Mouse (Mus musculus) heart, postnatal 0 days (tissue): ENCODE measurements around the gene Pank1. TPM values are rescaled to one million over a fixed set of nuclear protein-coding genes. Genes with fewer than 3 reads are reported as not detected.

Experiments
- ATAC-seq: fragments of 200-750 bp; cut with Nextera tagmentation; 2 replicates; pipeline ENCODE4 v1.8.0; 2017; ENCODE audit warnings: low read depth, moderate number of reproducible peaks, moderate library complexity; ENCODE audit not compliant: insufficient read depth
- DNase-seq: peaks from one replicate; pipeline ENCODE4 v3.0.0-alpha.2; 2016; ENCODE audit warnings: low spot score
- H3K27ac ChIP-seq: fragments of 300-500 bp; sonication (generic); 2 replicates; pipeline ENCODE4 v1.5.1; 2014; ENCODE audit warnings: low read depth, mild to moderate bottlenecking
- H3K27me3 ChIP-seq: fragments of 300-500 bp; sonication (generic); 2 replicates; pipeline ENCODE4 v1.6.1; 2014; ENCODE audit warnings: low read length, mixed read lengths; ENCODE audit not compliant: control insufficient read depth, insufficient read depth
- H3K36me3 ChIP-seq: fragments of 300-500 bp; sonication (generic); replicated peaks from 2 replicates; pipeline ENCODE4 v1.6.1; 2014; ENCODE audit warnings: low read length, mixed read lengths; ENCODE audit not compliant: control insufficient read depth, insufficient read depth
- H3K4me1 ChIP-seq: fragments of 300-500 bp; sonication (generic); 2 replicates; pipeline ENCODE4 v1.6.1; 2014; ENCODE audit warnings: antibody characterized with exemption; ENCODE audit not compliant: control insufficient read depth, insufficient read depth
- H3K4me2 ChIP-seq: fragments of 300-500 bp; sonication (generic); 2 replicates; pipeline ENCODE4 v1.6.1; 2014; ENCODE audit warnings: low read depth, mild to moderate bottlenecking, low read length, moderate library complexity
- H3K4me3 ChIP-seq: fragments of 300-500 bp; sonication (generic); 2 replicates; pipeline ENCODE4 v1.5.1; 2014; ENCODE audit warnings: low read depth, low read length
- H3K9ac ChIP-seq: fragments of 300-500 bp; sonication (generic); replicated peaks from 2 replicates; pipeline ENCODE4 v1.6.1; 2014; ENCODE audit warnings: low read depth, low read length, mixed read lengths
- H3K9me3 ChIP-seq: fragments of 300-500 bp; sonication (generic); replicated peaks from 2 replicates; pipeline ENCODE4 v1.6.1; 2016; ENCODE audit warnings: low read length; ENCODE audit not compliant: control insufficient read depth
- CTCF ChIP-seq: IDR thresholded peaks from 2 replicates; pipeline ENCODE4 v1.5.1; 2016; ENCODE audit warnings: antibody characterized with exemption, control low read depth, low read depth
- EP300 ChIP-seq: IDR thresholded peaks from 2 replicates; pipeline ENCODE4 v1.6.1; 2016; ENCODE audit warnings: antibody characterized with exemption, low read depth
- WGBS: fragments of 180-500 bp; shearing (Covaris S2); extraction: QIAGEN DNeasy Blood & Tissue Kit; methylation state at CpG from one replicate; pipeline ENCODE4 v1.1.7; 2014; 5-methylcytosine and 5-hydroxymethylcytosine counted together
- polyA plus RNA-seq: library from polyadenylated mRNA; unstranded; fragments of >200 nt; fragmentation: Nextera tagmentation; extraction: Ambion mirVana; gene quantifications from 2 replicates; pipeline ENCODE4 v1.2.1, GENCODE M21; 2015
- total RNA-seq: library from RNA; depleted of rRNA; stranded (reverse); fragments of >200 nt; gene quantifications from 2 replicates; pipeline ENCODE4 v1.2.3, GENCODE M21; 2014; ENCODE audit warnings: low replicate concordance

The Pank1 gene
- total and polyA plus RNA-seq, 2 experiments from 2014 or later: 13.1 to 36.6 TPM

GRCm38 (mm10) chr19:34838624-34839023 lies 40.6 kb downstream of the Pank1 start:
- no peak overlapping the region for H3K9ac ChIP-seq
- H3K27ac ChIP-seq: no peak overlapping the region
- TF ChIP-seq EP300 (no peak), CTCF (no peak)
- H3K4me1 ChIP-seq: peaks cover 12% of the 10 kb centered on the region
- no peaks in the 10 kb centered on the region for H3K27me3 ChIP-seq
- peaks cover 26% of the 10 kb centered on the region for H3K36me3 ChIP-seq
- H3K4me3 ChIP-seq: no peak overlapping the region
- ATAC-seq (no peak), DNase-seq (no peak)
- 93% methylated on average over 9 of the region's 9 CpGs for WGBS
- no peak overlapping the region for H3K4me2 ChIP-seq
- H3K9me3 ChIP-seq: no peaks in the 10 kb centered on the region

GRCm38 (mm10) chr19:34831702-34832101 lies 47.6 kb downstream of the Pank1 start:
- no peak overlapping the region for H3K9ac ChIP-seq
- H3K4me2 ChIP-seq: no peak overlapping the region
- no peaks in the 10 kb centered on the region for H3K27me3 ChIP-seq
- no peak overlapping the region for H3K27ac ChIP-seq
- DNase-seq (no peak), ATAC-seq (no peak)
- H3K9me3 ChIP-seq: no peaks in the 10 kb centered on the region
- no peak for TF ChIP-seq CTCF
- no peak for TF ChIP-seq EP300
- H3K4me3 ChIP-seq: no peak overlapping the region
- WGBS: 91% methylated on average over 4 of the region's 4 CpGs
- peaks cover 4% of the 10 kb centered on the region; the same call in 1 of the 2 replicates for H3K36me3 ChIP-seq
- H3K4me1 ChIP-seq: no peaks in the 10 kb centered on the region

- no peak for DNase-seq
- no peak for TF ChIP-seq EP300
- no peak for TF ChIP-seq CTCF
- Histone ChIP-seq H3K36me3 (peaks cover 11% of the 10 kb centered on the region; the same call in 1 of the 2 replicates), H3K4me1 (no peaks in the 10 kb centered on the region), H3K9ac (no peak overlapping the region), H3K4me3 (no peak overlapping the region), H3K27me3 (no peaks in the 10 kb centered on the region), H3K27ac (no peak overlapping the region; the same call in 1 of the 2 replicates), H3K9me3 (no peaks in the 10 kb centered on the region), H3K4me2 (no peak overlapping the region)
- 71% methylated on average over 5 of the region's 5 CpGs for WGBS
- no peak for ATAC-seq
Measured at GRCm38 (mm10) chr19:34827916-34828635, 51.2 kb downstream of the Pank1 start.

- H3K27me3 ChIP-seq: no peaks in the 10 kb centered on the region
- no peaks in the 10 kb centered on the region for H3K4me1 ChIP-seq
- H3K4me2 ChIP-seq: no peak overlapping the region
- no peak for TF ChIP-seq CTCF
- no peak for TF ChIP-seq EP300
- 72% methylated on average over 6 of the region's 6 CpGs for WGBS
- ATAC-seq: no peak
- no peak overlapping the region; the same call in 1 of the 2 replicates for H3K27ac ChIP-seq
- H3K4me3 ChIP-seq: no peak overlapping the region
- no peaks in the 10 kb centered on the region for H3K9me3 ChIP-seq
- H3K9ac ChIP-seq: no peak overlapping the region
- H3K36me3 ChIP-seq: peaks cover 11% of the 10 kb centered on the region; the same call in 1 of the 2 replicates
- no peak for DNase-seq
Measured at GRCm38 (mm10) chr19:34827444-34827843, 51.8 kb downstream of the Pank1 start.

GRCm38 (mm10) chr19:34825946-34826655 lies 53.2 kb downstream of the Pank1 start:
- 64% methylated on average over 13 of the region's 13 CpGs for WGBS
- no peaks in the 10 kb centered on the region for H3K27me3 ChIP-seq
- H3K27ac ChIP-seq: no peak overlapping the region
- no peak overlapping the region for H3K4me3 ChIP-seq
- H3K9ac ChIP-seq: no peak overlapping the region
- H3K4me2 ChIP-seq: no peak overlapping the region
- H3K4me1 ChIP-seq: no peaks in the 10 kb centered on the region
- 0 out of 2 replicates have a peak, but pooled peaks have one; percentile 56 for ATAC-seq
- peak; percentile 72 for DNase-seq
- no peaks in the 10 kb centered on the region for H3K9me3 ChIP-seq
- TF ChIP-seq CTCF (peak; percentile 58), EP300 (no peak)
- peaks cover 11% of the 10 kb centered on the region; the same call in 1 of the 2 replicates for H3K36me3 ChIP-seq
